Mouse (Mus musculus) forebrain, postnatal 0 days (tissue): ENCODE data around the gene Osbpl10. TPM values are rescaled to one million over a fixed set of nuclear protein-coding genes. Genes with fewer than 3 reads are reported as not detected.
A peak's percentile ranks its signal among the peaks of the same experiment; 100 is the strongest.

Experiments
- ATAC-seq: fragments of 200-750 bp; cut with Nextera tagmentation; 2 replicates; pipeline ENCODE4 v1.8.0; 2017; ENCODE audit warnings: mild to moderate bottlenecking, moderate library complexity
- DNase-seq: peaks from one replicate; pipeline ENCODE4 v3.0.0-alpha.2; 2015
- H3K27ac ChIP-seq: fragments of 300-500 bp; sonication (generic); 2 replicates; pipeline ENCODE4 v1.5.1; 2014; ENCODE audit warnings: low read depth, mild to moderate bottlenecking, antibody characterized with exemption, low read length, moderate library complexity, mixed read lengths
- H3K27me3 ChIP-seq: fragments of 300-500 bp; sonication (generic); 2 replicates; pipeline ENCODE4 v1.6.1; 2014; ENCODE audit warnings: mild to moderate bottlenecking, low read length, mixed read lengths; ENCODE audit not compliant: insufficient read depth
- H3K36me3 ChIP-seq: fragments of 300-500 bp; sonication (generic); 2 replicates; pipeline ENCODE4 v1.6.1; 2014; ENCODE audit warnings: mild to moderate bottlenecking, moderate library complexity; ENCODE audit not compliant: insufficient read depth
- H3K4me1 ChIP-seq: fragments of 300-500 bp; sonication (generic); 2 replicates; pipeline ENCODE4 v1.6.1; 2014; ENCODE audit warnings: antibody characterized with exemption; ENCODE audit not compliant: insufficient read depth
- H3K4me2 ChIP-seq: fragments of 300-500 bp; sonication (generic); 2 replicates; pipeline ENCODE4 v1.6.1; 2014; ENCODE audit warnings: low read depth, mild to moderate bottlenecking, moderate library complexity
- H3K4me3 ChIP-seq: fragments of 300-500 bp; sonication (generic); 2 replicates; pipeline ENCODE4 v1.5.1; 2014; ENCODE audit warnings: low read depth, low read length, mixed read lengths
- H3K9ac ChIP-seq: fragments of 300-500 bp; sonication (generic); 2 replicates; pipeline ENCODE4 v1.6.1; 2014; ENCODE audit warnings: mild to moderate bottlenecking
- H3K9me3 ChIP-seq: fragments of 300-500 bp; sonication (generic); 2 replicates; pipeline ENCODE4 v1.6.1; 2016; ENCODE audit warnings: low read length
- CTCF ChIP-seq: sonication (generic); IDR thresholded peaks from 2 replicates; pipeline ENCODE4 v1.5.1; 2016; ENCODE audit warnings: antibody characterized with exemption, control low read depth, low read depth
- WGBS: fragments of 180-500 bp; shearing (Covaris S2); extraction: QIAGEN DNeasy Blood & Tissue Kit; methylation state at CpG from one replicate; pipeline ENCODE4 v1.1.7; 2014; 5-methylcytosine and 5-hydroxymethylcytosine counted together
- polyA plus RNA-seq: library from polyadenylated mRNA; unstranded; fragments of >200 nt; fragmentation: Nextera tagmentation; extraction: Ambion mirVana; gene quantifications from 2 replicates; pipeline ENCODE4 v1.2.1, GENCODE M21; 2015
- total RNA-seq: library from RNA; depleted of rRNA; stranded (reverse); fragments of >200 nt; gene quantifications from 2 replicates; pipeline ENCODE4 v1.2.3, GENCODE M21; 2014

Gene Osbpl10
- total and polyA plus RNA-seq, 2 experiments from 2014 or later = 3.0 to 22.4 TPM

- H3K4me3 ChIP-seq = no peak overlapping the region
- H3K27me3 ChIP-seq = no peaks in the 10 kb centered on the region
- no peak for DNase-seq
- 93% methylated on average over 4 of the region's 4 CpGs for WGBS
- H3K36me3 ChIP-seq = no peaks in the 10 kb centered on the region
- no peak overlapping the region for H3K4me2 ChIP-seq
- 0 out of 2 replicates have a peak, but pooled peaks cover 6% of the 10 kb centered on the region for H3K9me3 ChIP-seq
- H3K9ac ChIP-seq = no peak overlapping the region
- no peak for ATAC-seq
- TF ChIP-seq CTCF = no peak
- no peak overlapping the region for H3K27ac ChIP-seq
- no peaks in the 10 kb centered on the region for H3K4me1 ChIP-seq
Observed at GRCm38 (mm10) chr9:114995716-114996115, 17.3 kb downstream of the Osbpl10 start.

- 95% methylated on average over 6 of the region's 6 CpGs for WGBS
- no peak overlapping the region for H3K4me2 ChIP-seq
- no peak for ATAC-seq
Observed at GRCm38 (mm10) chr9:114996489-114996888, 18.1 kb downstream of the Osbpl10 start.

DNA sequence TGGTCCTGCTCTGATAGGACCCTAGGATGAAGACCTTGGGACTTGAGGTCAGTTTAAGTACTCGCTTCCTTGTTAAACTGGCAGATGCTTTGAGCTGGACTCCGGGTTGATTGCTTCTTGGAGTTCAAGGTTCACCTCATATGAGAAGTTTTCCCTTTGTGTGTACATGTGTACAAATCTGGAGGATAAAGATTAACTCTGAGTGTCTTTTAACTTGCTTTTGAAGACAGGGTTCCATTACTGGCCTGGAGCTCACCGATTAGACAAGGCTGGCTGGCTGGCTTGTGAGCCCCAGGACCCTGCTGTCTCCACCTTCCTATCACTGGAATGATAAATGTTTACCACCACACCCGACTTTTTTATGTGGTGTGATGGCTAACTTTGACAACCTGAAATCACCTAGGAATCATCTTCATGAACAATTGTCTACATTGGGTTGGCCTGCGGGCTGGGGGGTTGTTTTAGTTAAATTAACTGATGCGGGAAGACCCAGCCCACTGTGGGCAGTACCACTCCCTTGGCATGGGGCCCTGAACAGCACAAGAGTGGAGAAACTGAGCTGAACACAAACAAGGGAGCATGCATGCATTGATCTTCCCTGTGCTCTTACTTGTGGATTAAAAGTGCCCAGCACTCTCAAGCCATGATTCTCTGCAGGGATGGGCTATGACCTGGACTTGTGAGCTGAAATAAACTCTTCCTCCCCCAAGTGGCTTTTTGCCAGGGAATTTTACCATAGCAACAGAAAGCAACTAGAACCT is 20.8 kb downstream of the Osbpl10 start:
- Histone ChIP-seq H3K27me3 (no peaks in the 10 kb centered on the region), H3K36me3 (no peaks in the 10 kb centered on the region), H3K9ac (no peak overlapping the region), H3K27ac (no peak overlapping the region), H3K4me3 (no peak overlapping the region), H3K9me3 (no peaks in the 10 kb centered on the region), H3K4me2 (no peak overlapping the region), H3K4me1 (no peaks in the 10 kb centered on the region)
- WGBS = 90% methylated on average over 6 of the region's 6 CpGs
- DNase-seq (no peak), ATAC-seq (no peak)
- no peak for TF ChIP-seq CTCF

More at GRCm38 (mm10) chr9:114996489-114996888, 18.1 kb downstream of the Osbpl10 start:
- Histone ChIP-seq H3K27me3 (no peaks in the 10 kb centered on the region), H3K4me1 (no peaks in the 10 kb centered on the region), H3K9ac (no peak overlapping the region), H3K36me3 (no peaks in the 10 kb centered on the region), H3K4me3 (no peak overlapping the region), H3K9me3 (0 out of 2 replicates have a peak, but pooled peaks cover 6% of the 10 kb centered on the region), H3K27ac (no peak overlapping the region)
- no peak for TF ChIP-seq CTCF
- DNase-seq = no peak

GRCm38 (mm10) chr9:114999771-115000146 is 21.4 kb downstream of the Osbpl10 start:
- H3K27ac ChIP-seq = no peak overlapping the region
- TF ChIP-seq CTCF = no peak
- H3K4me1 ChIP-seq = no peaks in the 10 kb centered on the region
- no peaks in the 10 kb centered on the region for H3K27me3 ChIP-seq
- H3K9me3 ChIP-seq = no peaks in the 10 kb centered on the region
- no peaks in the 10 kb centered on the region for H3K36me3 ChIP-seq
- DNase-seq (no peak), ATAC-seq (no peak)
- no peak overlapping the region for H3K9ac ChIP-seq
- WGBS = 71% methylated on average over 5 of the region's 5 CpGs
- H3K4me3 ChIP-seq = no peak overlapping the region
- H3K4me2 ChIP-seq = no peak overlapping the region

GRCm38 (mm10) chr9:115005446-115005845 is 27.1 kb downstream of the Osbpl10 start:
- Histone ChIP-seq H3K4me2 (no peak overlapping the region), H3K4me1 (no peaks in the 10 kb centered on the region)

GRCm38 (mm10) chr9:115007776-115008175 is 29.4 kb downstream of the Osbpl10 start:
- DNase-seq (no peak), ATAC-seq (no peak)
- WGBS = 68% methylated on average over 6 of the region's 6 CpGs
- H3K27ac ChIP-seq = no peak overlapping the region
- no peak overlapping the region for H3K9ac ChIP-seq
- no peaks in the 10 kb centered on the region for H3K4me1 ChIP-seq
- H3K4me3 ChIP-seq = no peak overlapping the region
- no peak for TF ChIP-seq CTCF
- H3K4me2 ChIP-seq = no peak overlapping the region
- no peaks in the 10 kb centered on the region for H3K27me3 ChIP-seq
- 0 out of 2 replicates have a peak, but pooled peaks cover 5% of the 10 kb centered on the region for H3K9me3 ChIP-seq
- no peaks in the 10 kb centered on the region for H3K36me3 ChIP-seq

More at GRCm38 (mm10) chr9:115005446-115005845, 27.1 kb downstream of the Osbpl10 start:
- DNase-seq (peak; percentile 39), ATAC-seq (no peak)
- H3K9me3 ChIP-seq = 0 out of 2 replicates have a peak, but pooled peaks cover 5% of the 10 kb centered on the region
- H3K36me3 ChIP-seq = no peaks in the 10 kb centered on the region
- no peak for TF ChIP-seq CTCF
- no peak overlapping the region for H3K4me3 ChIP-seq
- H3K9ac ChIP-seq = no peak overlapping the region
- 67% methylated on average over 10 of the region's 10 CpGs for WGBS
- no peak overlapping the region for H3K27ac ChIP-seq
- no peaks in the 10 kb centered on the region for H3K27me3 ChIP-seq

- H3K9ac ChIP-seq = no peak overlapping the region
- H3K4me1 ChIP-seq = no peaks in the 10 kb centered on the region
- no peak for DNase-seq
- no peak overlapping the region for H3K4me3 ChIP-seq
- H3K4me2 ChIP-seq = no peak overlapping the region
- H3K36me3 ChIP-seq = no peaks in the 10 kb centered on the region
- 0 out of 2 replicates have a peak, but pooled peaks cover 5% of the 10 kb centered on the region for H3K9me3 ChIP-seq
- 88% methylated on average over 7 of the region's 7 CpGs for WGBS
- no peak overlapping the region for H3K27ac ChIP-seq
- H3K27me3 ChIP-seq = no peaks in the 10 kb centered on the region
- no peak for TF ChIP-seq CTCF
- ATAC-seq = no peak
Observed at GRCm38 (mm10) chr9:115008194-115008593, 29.8 kb downstream of the Osbpl10 start.
